Mouse (Mus musculus) myocyte (in vitro differentiated cells): ENCODE data around the gene Chst3.

Source experiments
- E2F4 ChIP-seq: IDR thresholded peaks from one replicate; pipeline ENCODE4 v1.6.1; 2011; ENCODE audit warnings: mild to moderate bottlenecking, control low read depth, moderate library complexity; ENCODE audit not compliant: insufficient read depth
- MYOG ChIP-seq, 3 experiments: IDR thresholded peaks; one replicate each; pipeline ENCODE4 v1.6.1; 2011; ENCODE audit warnings: control low read depth in 2 of 3, low read depth in 2 of 3, mild to moderate bottlenecking in 2 of 3; ENCODE audit not compliant: insufficient read length in 2 of 3, control insufficient read depth in 1 of 3, insufficient read depth in 1 of 3
- POLR2A ChIP-seq: IDR thresholded peaks from one replicate; pipeline ENCODE4 v1.6.1; 2011; ENCODE audit warnings: low read depth, mild to moderate bottlenecking, control low read depth, moderate library complexity; ENCODE audit not compliant: insufficient read length
- TCF12 ChIP-seq: IDR thresholded peaks from one replicate; pipeline ENCODE4 v1.6.1; 2011; ENCODE audit warnings: mild to moderate bottlenecking, control low read depth; ENCODE audit not compliant: poor library complexity, insufficient read depth, severe bottlenecking

DNA sequence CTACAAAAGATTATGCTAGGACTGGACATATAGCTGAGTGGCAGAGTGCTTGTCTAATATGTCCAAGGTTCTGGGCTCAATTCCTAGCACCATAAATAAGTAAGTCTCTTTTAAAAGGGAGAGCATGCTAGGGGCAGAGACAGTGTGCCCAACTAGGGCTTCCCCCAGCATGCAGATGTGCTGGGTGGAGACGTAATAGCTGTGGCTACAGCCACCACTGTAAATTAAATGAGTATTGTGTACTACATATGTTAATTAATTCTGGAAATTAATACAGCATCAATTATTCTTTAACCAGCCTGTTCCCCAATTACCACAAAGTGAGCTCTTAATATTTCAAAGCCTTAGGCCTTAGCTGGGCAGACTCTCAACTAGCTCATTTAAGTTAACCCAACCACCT lies 54.2 kb downstream of the Chst3 start:
- TF ChIP-seq MYOG (IDR thresholded peaks at IDR 0.05; ENCODE audit: control insufficient read depth in 1 of 3, insufficient read depth in 1 of 3, insufficient read length in 2 of 3, low read depth in 2 of 3) (no peak), TCF12 (no peak), POLR2A (no peak), E2F4 (no peak)
